Mouse (Mus musculus) c-Kit-positive CD71-negative TER-119-negative erythroid progenitor cells, embryonic 14.5 days (primary cell): ENCODE measurements around the gene Tppp3.

ENCODE experiments used
- DNase-seq: peaks from one replicate; pipeline ENCODE4 v3.0.0-alpha.2; 2013; ENCODE audit warnings: low read depth

Tppp3 gene

DNA sequence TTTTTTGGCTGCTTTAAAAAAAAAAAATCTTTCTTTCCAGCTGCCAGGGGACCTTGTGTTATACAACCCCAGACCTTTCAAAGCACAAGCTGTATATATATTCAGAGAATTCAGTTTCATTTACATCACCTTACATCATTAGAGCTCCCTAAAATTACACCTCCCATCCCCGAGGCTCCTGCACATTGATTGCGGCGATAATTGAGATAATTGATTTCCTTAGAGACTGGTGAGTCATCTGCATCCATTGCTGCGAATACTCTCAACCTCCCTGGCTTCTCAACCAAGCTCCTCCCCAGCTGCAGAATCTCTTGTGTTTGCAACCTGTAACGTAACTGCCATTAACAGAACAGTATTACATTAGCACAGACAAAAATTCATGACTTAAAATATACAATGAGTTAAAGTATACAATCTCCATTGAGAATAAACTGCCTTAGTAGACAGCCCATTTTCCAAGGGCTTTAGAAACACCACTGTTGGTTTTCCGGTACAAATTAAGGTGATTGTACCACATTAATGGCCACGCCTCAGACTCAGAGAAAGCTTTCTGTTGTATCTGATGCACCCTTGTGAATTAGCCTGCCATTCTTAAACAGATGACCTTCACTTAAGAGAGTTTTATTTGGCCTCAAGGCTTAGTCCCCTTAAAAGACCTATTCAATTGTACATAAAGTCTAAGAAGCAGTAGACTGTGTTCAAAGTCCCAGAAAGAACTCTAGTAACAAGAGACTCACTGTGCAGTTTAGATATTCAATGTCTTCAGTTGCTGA is 39.4 kb downstream of the Tppp3 start:
- DNase-seq, result no peak

DNA sequence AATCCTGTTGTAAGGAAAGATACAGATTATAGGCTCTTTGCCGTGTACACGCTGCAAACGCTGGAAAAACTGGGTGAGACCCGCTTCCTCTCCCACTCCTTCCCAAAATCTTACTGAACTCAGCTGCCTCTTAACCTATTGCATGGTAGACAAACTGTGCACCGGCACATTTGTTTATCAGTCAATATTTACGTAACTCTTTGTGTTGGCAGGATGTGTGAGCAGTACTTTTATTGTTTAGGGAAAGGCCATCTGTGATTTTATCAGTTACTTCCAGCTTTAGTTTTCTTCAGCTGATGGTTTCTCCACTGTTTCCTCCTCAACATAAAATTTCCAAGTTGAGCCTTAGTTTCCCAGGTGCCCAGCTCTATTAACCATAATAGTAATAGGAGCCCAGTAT is 44.4 kb downstream of the Tppp3 start:
- DNase-seq, result no peak

DNA sequence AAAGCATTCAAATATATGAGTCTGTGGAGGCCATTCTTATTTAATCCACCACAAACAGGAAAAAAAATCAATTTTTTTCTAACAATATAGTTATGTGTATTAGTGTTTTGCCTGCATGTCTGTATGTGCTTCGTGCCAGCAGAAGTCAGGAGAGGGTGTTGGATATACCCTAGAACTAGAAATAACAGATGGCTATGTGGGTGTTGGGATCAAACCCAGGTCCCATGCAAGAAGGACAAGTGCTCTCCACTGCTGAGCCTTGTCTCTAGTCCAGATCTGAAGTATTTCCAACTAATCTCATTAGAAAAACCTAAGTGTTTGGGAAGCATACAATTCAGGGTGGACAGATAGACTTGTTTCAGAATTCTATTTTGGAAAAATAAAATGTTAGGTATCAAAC is 49.3 kb downstream of the Tppp3 start:
- DNase-seq, result no peak

DNA sequence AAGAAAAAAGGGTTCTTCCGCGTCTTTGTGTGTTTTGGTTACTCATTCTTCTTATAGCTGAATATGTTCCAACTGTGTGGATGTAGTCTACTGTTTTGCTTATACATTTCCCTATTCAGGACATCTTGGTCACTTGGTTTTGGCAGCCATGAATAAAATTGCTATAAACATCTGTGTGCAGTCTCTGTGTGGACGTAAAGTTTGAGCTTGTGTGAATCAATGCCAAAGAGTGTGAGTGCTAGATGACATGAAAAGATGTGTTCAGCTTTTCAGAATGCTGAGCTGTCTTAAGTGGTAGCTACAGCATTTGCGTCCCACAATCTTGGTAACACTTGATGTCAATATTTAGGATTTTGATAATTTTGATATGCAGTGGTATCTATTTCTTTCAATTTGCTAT is 51.5 kb downstream of the Tppp3 start:
- DNase-seq, result no peak

DNA sequence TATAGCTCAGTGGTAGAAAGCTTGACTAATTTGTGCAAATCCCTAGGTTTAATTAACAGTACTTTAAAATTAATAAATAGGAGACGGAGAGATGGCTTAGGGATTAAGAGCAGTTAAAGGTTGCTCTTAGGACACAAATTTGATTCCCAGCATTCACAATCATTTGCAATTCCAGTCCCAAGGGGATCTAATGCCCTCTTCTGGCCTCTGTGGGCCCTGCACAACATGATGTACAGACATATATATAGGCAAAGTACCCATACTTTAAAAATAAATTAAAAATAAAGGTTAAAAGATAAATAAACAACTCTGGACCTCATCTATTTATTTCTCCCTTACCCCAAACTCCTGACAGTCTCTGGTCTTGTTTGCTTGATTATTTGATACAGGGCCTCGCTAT is 52.3 kb downstream of the Tppp3 start:
- DNase-seq, result no peak
